18 mouse cellular contexts compared by ENCODE assay signal in the genomic region with DNA sequence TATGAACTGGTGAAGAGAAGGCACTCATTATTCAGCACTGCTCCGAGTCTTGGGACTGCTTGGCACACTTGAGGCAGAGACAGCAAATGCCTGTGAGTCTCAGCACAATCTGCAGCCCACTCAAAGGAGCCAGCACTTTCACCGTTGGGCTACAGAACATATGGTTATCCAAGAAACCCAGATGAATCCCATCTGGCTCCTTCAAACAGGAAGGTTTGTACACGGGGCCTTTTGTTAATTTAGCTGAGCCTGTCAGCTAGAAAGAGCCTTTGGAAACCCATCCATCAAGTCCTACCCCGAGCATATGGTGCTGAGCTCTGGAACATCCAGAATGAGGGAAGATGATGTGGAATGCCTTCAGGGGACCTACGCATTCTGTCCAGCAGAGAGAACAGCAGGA. TPM values are rescaled to one million over a fixed set of nuclear protein-coding genes. Genes with fewer than 3 reads are reported as not detected.
DNase-seq lines count a peak whose midpoint lies in the region; ATAC-seq lines count a peak whose summit lies in the region.
"Had no signal": no experiment of that assay in that cellular context is flagged by ENCODE, and none has a peak within 500 bp of the region (broad histone marks: within the 10 kb centered on the region; RNA-seq: fewer than 3 reads in every experiment).

No protein-coding gene starts in this region.

- ATAC-seq in forebrain, embryonic 15.5 days (replicated peaks), result peak; percentile 71
- ATAC-seq in forebrain, embryonic 11.5 days (replicated peaks; ENCODE audit: low FRiP score), result no peak
- ATAC-seq in granulocyte monocyte progenitor cell, adult 5-6 weeks (replicated peaks; ENCODE audit: poor library complexity, severe bottlenecking), result no peak
- ATAC-seq: intestine, embryonic 15.5 days had no signal

- intact Hi-C loops in left cerebral cortex, postnatal 14 days (cut with DNase I), result no loop called here

- WGBS in forebrain, embryonic 15.5 days, result 68% methylated on average over 5 of the region's 5 CpGs
- 88% methylated on average over 5 of the region's 5 CpGs for WGBS in forebrain, embryonic 11.5 days

- no peaks in the 10 kb centered on the region for H3K4me1 ChIP-seq in forebrain, embryonic 15.5 days
- no peaks in the 10 kb centered on the region for H3K4me1 ChIP-seq in forebrain, embryonic 11.5 days (replicated peaks; ENCODE audit: control insufficient read depth, insufficient read depth, low read length)
- H3K4me1 ChIP-seq: embryonic facial prominence, embryonic 12.5 days; heart, embryonic 10.5 days; intestine, embryonic 15.5 days; limb, embryonic 15.5 days; lung, embryonic 15.5 days; midbrain, embryonic 10.5 days had no signal

- DNase-seq in forebrain, embryonic 11.5 days (ENCODE audit: low spot score), result no peak
- DNase-seq in brain, embryonic 18.5 days (ENCODE audit: low read depth, low spot score), result peak; percentile 12
- peak; percentile 62 to 88 for DNase-seq in frontal cortex, postnatal 36 days (ENCODE audit: low spot score in 2 of 2)
- DNase-seq in left cerebral cortex, postnatal 14 days (ENCODE audit: low spot score in 2 of 2), result peak; percentile 59 to 73
- no peak for DNase-seq in lung, postnatal 36 days
- no peak for DNase-seq in adrenal gland, postnatal 25 days
- DNase-seq: cerebellum, adult 18-20 months; heart, postnatal 36 days; kidney, postnatal 36 days; thymus, postnatal 14 days had no signal

- H3K9ac ChIP-seq in forebrain, embryonic 15.5 days (replicated peaks), result no peak overlapping the region
- H3K9ac ChIP-seq in forebrain, embryonic 11.5 days (ENCODE audit: low read length), result no peak overlapping the region
- H3K9ac ChIP-seq: embryonic facial prominence, embryonic 12.5 days; intestine, embryonic 15.5 days; limb, embryonic 15.5 days; lung, embryonic 15.5 days had no signal

- 0 out of 2 replicates have a peak, but pooled peaks cover 4% of the 10 kb centered on the region for H3K9me3 ChIP-seq in forebrain, embryonic 15.5 days
- peaks cover 4% of the 10 kb centered on the region; the same call in 1 of the 2 replicates for H3K9me3 ChIP-seq in forebrain, embryonic 11.5 days (ENCODE audit: control insufficient read depth, low read length)

- H3K36me3 ChIP-seq in forebrain, embryonic 15.5 days, result peaks cover 95% of the 10 kb centered on the region
- peaks cover 44% of the 10 kb centered on the region for H3K36me3 ChIP-seq in forebrain, embryonic 11.5 days (ENCODE audit: control insufficient read depth, insufficient read depth, low read length)

- H3K27ac ChIP-seq in forebrain, embryonic 15.5 days (replicated peaks), result peak overlapping the region; percentile 31
- H3K27ac ChIP-seq in forebrain, embryonic 11.5 days (ENCODE audit: low read depth, low read length), result no peak overlapping the region
- H3K27ac ChIP-seq: embryonic facial prominence, embryonic 12.5 days; heart, embryonic 10.5 days; intestine, embryonic 15.5 days; limb, embryonic 15.5 days; lung, embryonic 15.5 days; midbrain, embryonic 10.5 days had no signal

- no peaks in the 10 kb centered on the region for H3K27me3 ChIP-seq in forebrain, embryonic 15.5 days
- H3K27me3 ChIP-seq in forebrain, embryonic 11.5 days (ENCODE audit: control insufficient read depth, insufficient read depth, low read length), result no peaks in the 10 kb centered on the region
- H3K27me3 ChIP-seq: embryonic facial prominence, embryonic 12.5 days; intestine, embryonic 15.5 days; limb, embryonic 15.5 days; lung, embryonic 15.5 days had no signal

- no peak overlapping the region for H3K4me3 ChIP-seq in forebrain, embryonic 15.5 days
- no peak overlapping the region for H3K4me3 ChIP-seq in forebrain, embryonic 11.5 days (ENCODE audit: low read depth, low read length)
- H3K4me3 ChIP-seq: embryonic facial prominence, embryonic 12.5 days; heart, embryonic 10.5 days; intestine, embryonic 15.5 days; limb, embryonic 15.5 days; lung, embryonic 15.5 days; midbrain, embryonic 10.5 days had no signal

- no peak overlapping the region for H3K4me2 ChIP-seq in forebrain, embryonic 15.5 days (replicated peaks)
- no peak overlapping the region for H3K4me2 ChIP-seq in forebrain, embryonic 11.5 days (ENCODE audit: low read depth, low read length, severe bottlenecking)
- H3K4me2 ChIP-seq: embryonic facial prominence, embryonic 12.5 days; intestine, embryonic 15.5 days; limb, embryonic 15.5 days; lung, embryonic 15.5 days had no signal

RNA-seq across cellular contexts. Expression of a gene that starts 13.5 kb away (rescaled TPM):
- 36.8 and 39.1 TPM in 2 replicates for polyA plus RNA-seq in forebrain, embryonic 15.5 days (2015; fragmentation: Nextera tagmentation; extraction: Ambion mirVana)
- 47.2 and 49.4 TPM in 2 replicates for polyA plus RNA-seq in forebrain, embryonic 11.5 days (2014; fragmentation: Nextera tagmentation; extraction: Ambion mirVana)
- 10 to 100 TPM; 86.0 to 89.7 TPM for total RNA-seq in left cerebral cortex, postnatal 14 days (2021)
- total RNA-seq in granulocyte monocyte progenitor cell, adult 5-6 weeks (2014; fragmentation: Nextera tagmentation), result 33.4 and 34.6 TPM in 2 replicates
- total RNA-seq in granulocyte monocyte progenitor cell, adult 5-6 weeks (2017), result 35.2 and 47.4 TPM in 2 replicates
- total RNA-seq in adrenal gland, postnatal 25 days (2021), result 80.2 and 89.2 TPM in 2 replicates

RNA-seq across cellular contexts. Expression of a gene that starts 13.6 kb away (rescaled TPM):
- 7.8 and 7.9 TPM in 2 replicates for polyA plus RNA-seq in forebrain, embryonic 15.5 days (2015; fragmentation: Nextera tagmentation; extraction: Ambion mirVana)
- polyA plus RNA-seq in forebrain, embryonic 11.5 days (2014; fragmentation: Nextera tagmentation; extraction: Ambion mirVana), result 11.2 and 12.1 TPM in 2 replicates
- 10 to 100 TPM; 18.5 to 24.4 TPM for total RNA-seq in left cerebral cortex, postnatal 14 days (2021)
- 11.9 and 21.9 TPM in 2 replicates for total RNA-seq in granulocyte monocyte progenitor cell, adult 5-6 weeks (2014; fragmentation: Nextera tagmentation)
- total RNA-seq in granulocyte monocyte progenitor cell, adult 5-6 weeks (2017), result 6.3 and 9.8 TPM in 2 replicates
- 27.3 and 37.0 TPM in 2 replicates for total RNA-seq in adrenal gland, postnatal 25 days (2021)

Comparison
In these comparisons a context has a peak if more than half of its experiments do, and no peak if none do; other contexts are left out.
1. DNase-seq: peak in brain, embryonic 18.5 days (single experiment), frontal cortex, postnatal 36 days (2 of 2) and left cerebral cortex, postnatal 14 days (2 of 2); none in forebrain, embryonic 11.5 days (single experiment), lung, postnatal 36 days (single experiment) and adrenal gland, postnatal 25 days (single experiment).